Mouse (Mus musculus) c-Kit-positive CD71-positive TER-119-negative erythroid progenitor cells, embryonic 14.5 days (primary cell): ENCODE measurements at regions not wholly inside any gene's neighbourhood (a gene's known extent, or its start where the extent isn't known, plus 50 kb on each side); places are given as distances from the start of the nearest gene placed in this dataset.

Experiments
- DNase-seq: peaks from one replicate; pipeline ENCODE4 v3.0.0-alpha.2; 2013; ENCODE audit warnings: low read depth

- DNase-seq = no peak
Observed at GRCm38 (mm10) chr14:56313969-56314368, 50.9 kb upstream of the Atp12a start.

GRCm38 (mm10) chr14:56314459-56314858, 50.4 kb upstream of the Atp12a start:
- DNase-seq = peak; percentile 27
